Mouse (Mus musculus) liver, embryonic 11.5 days (tissue): Measurements from ENCODE around the gene Pwp2. TPM values are rescaled to one million over a fixed set of nuclear protein-coding genes. Genes with fewer than 3 reads are reported as not detected.

Experiments used
- ATAC-seq: fragments of 200-750 bp; cut with Nextera tagmentation; replicated peaks from 2 replicates; pipeline ENCODE4 v1.8.0; 2017; ENCODE audit warnings: moderate number of reproducible peaks, mild to moderate bottlenecking, moderate TSS enrichment, moderate library complexity; ENCODE audit not compliant: low FRiP score
- DNase-seq: peaks from one replicate; pipeline ENCODE4 v3.0.0-alpha.2; 2017; ENCODE audit warnings: low spot score
- H3K27ac ChIP-seq: fragments of 300-500 bp; sonication (generic); 2 replicates; pipeline ENCODE4 v1.5.1; 2014; ENCODE audit warnings: mild to moderate bottlenecking, low read depth, low read length, control low read depth
- H3K27me3 ChIP-seq: fragments of 300-500 bp; sonication (generic); replicated peaks from 2 replicates; pipeline ENCODE4 v1.6.1; 2014; ENCODE audit warnings: low read length, mixed read lengths; ENCODE audit not compliant: control insufficient read depth, insufficient read depth
- H3K36me3 ChIP-seq: fragments of 300-500 bp; sonication (generic); 2 replicates; pipeline ENCODE4 v1.6.1; 2014; ENCODE audit warnings: mild to moderate bottlenecking, low read length, moderate library complexity, mixed read lengths; ENCODE audit not compliant: control insufficient read depth, insufficient read depth
- H3K4me1 ChIP-seq: fragments of 300-500 bp; sonication (generic); replicated peaks from 2 replicates; pipeline ENCODE4 v1.6.1; 2014; ENCODE audit warnings: low read length, mixed read lengths; ENCODE audit not compliant: control insufficient read depth, insufficient read depth
- H3K4me2 ChIP-seq: fragments of 300-500 bp; sonication (generic); 2 replicates; pipeline ENCODE4 v1.6.1; 2014; ENCODE audit warnings: mild to moderate bottlenecking, control low read depth, moderate library complexity
- H3K4me3 ChIP-seq: fragments of 300-500 bp; sonication (generic); 2 replicates; pipeline ENCODE4 v1.5.1; 2014; ENCODE audit warnings: low read depth, low read length, control low read depth
- H3K9ac ChIP-seq: fragments of 300-500 bp; sonication (generic); 2 replicates; pipeline ENCODE4 v1.6.1; 2014; ENCODE audit warnings: low read depth, low read length, control low read depth
- H3K9me3 ChIP-seq: fragments of 300-500 bp; sonication (generic); 2 replicates; pipeline ENCODE4 v1.6.1; 2016; ENCODE audit warnings: low read length, inconsistent platforms, mixed read lengths; ENCODE audit not compliant: control insufficient read depth
- WGBS: fragments of 180-500 bp; shearing (Covaris S2); extraction: QIAGEN DNeasy Blood & Tissue Kit; methylation state at CpG from one replicate; pipeline ENCODE4 v1.1.7; 2014; 5-methylcytosine and 5-hydroxymethylcytosine counted together
- polyA plus RNA-seq: library from polyadenylated mRNA; unstranded; fragments of >200 nt; fragmentation: Nextera tagmentation; extraction: Ambion mirVana; gene quantifications from 2 replicates; pipeline ENCODE4 v1.2.1, GENCODE M21; 2014

The Pwp2 gene
- polyA plus RNA-seq, 1 experiment from 2014 or later: 30.8 TPM

DNA sequence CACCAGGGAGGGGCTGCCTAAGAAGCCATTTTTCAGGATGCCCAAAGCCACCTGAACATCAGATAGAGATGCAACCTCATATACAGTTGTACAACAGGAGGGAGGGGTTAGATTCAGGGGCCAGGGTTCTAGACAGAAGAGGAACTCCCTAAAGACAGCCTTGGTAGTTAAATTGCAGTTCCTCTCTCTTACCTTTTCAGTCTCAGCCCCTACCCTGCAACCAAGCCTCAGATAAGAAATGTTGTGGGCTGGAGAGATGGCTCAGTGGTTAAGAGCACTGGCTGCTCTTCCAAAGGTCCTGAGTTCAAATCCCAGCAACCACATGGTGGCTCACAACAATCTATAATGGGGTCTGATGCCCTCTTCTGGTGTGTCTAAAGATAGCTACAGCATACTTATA is 17.2 kb downstream of the Pwp2 start:
- Histone ChIP-seq H3K4me2 (no peak overlapping the region), H3K9me3 (no peaks in the 10 kb centered on the region), H3K27me3 (no peaks in the 10 kb centered on the region), H3K27ac (no peak overlapping the region), H3K36me3 (peaks cover 42% of the 10 kb centered on the region), H3K9ac (no peak overlapping the region), H3K4me3 (no peak overlapping the region), H3K4me1 (peaks cover 14% of the 10 kb centered on the region)
- ATAC-seq (no peak), DNase-seq (no peak)

DNA sequence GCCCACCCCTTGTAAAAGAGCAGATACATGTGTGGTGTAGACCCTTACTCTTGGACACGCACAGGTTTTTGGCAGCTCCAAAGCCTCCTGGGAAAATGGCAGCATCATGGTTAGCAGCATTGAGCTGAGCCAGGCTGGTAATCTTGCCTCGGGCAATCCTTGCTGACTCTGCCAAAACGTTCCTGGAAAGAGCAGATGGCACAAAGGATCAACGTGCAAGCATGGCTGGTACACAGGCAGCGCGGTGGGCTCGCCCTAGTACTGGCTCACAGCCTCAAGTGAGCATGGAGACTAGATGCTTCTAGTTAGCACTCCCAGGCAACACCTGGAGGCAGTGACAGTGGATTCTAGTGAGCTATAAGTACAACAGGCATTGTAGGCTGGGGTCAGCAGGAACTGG is 17.6 kb downstream of the Pwp2 start:
- WGBS: 94% methylated on average over 7 of the region's 7 CpGs

DNA sequence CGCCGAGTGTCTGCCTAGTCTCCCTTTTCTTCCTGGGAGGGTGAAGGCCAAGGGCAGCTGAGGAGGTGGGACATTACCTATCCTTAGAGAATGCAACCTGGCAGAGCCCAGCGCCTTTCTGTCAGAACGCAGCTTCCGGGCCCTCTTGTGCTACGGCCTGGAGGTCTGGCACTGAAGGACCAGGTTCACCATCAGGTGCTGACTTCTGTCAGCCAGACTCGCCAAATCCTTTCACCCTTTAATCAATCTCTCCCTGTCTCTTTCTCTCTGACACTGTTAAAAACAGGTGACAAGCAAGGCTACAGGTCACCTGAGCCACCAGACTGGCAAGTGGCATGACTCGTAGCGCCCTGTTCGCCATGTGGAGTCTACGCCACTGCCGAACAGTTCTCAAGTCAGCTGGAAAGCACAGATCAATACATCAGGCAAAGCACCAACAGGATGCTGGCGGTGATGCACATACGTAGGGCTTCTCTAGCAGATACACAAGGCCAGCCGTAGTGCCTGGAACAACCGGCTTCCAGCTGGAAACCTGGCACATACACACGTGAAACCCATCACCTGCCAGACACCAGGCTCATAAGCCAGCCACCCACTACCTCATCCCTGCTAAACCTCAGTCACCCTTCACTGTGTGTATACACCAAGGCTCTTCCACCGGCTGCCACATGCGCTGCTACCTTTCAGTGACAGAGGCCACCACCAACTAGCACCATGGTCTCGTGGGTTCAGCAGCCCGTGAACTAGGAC is 19.5 kb downstream of the Pwp2 start:
- 94% methylated on average over 21 of the region's 21 CpGs for WGBS
- Histone ChIP-seq H3K27ac (no peak overlapping the region), H3K36me3 (peaks cover 37% of the 10 kb centered on the region), H3K4me3 (no peak overlapping the region), H3K9me3 (no peaks in the 10 kb centered on the region), H3K27me3 (no peaks in the 10 kb centered on the region), H3K9ac (no peak overlapping the region), H3K4me1 (peaks cover 14% of the 10 kb centered on the region), H3K4me2 (no peak overlapping the region)
- DNase-seq: no peak
- ATAC-seq: no peak

More for the DNA sequence above, 17.6 kb downstream of the Pwp2 start:
- Histone ChIP-seq H3K4me1 (peaks cover 14% of the 10 kb centered on the region), H3K27me3 (no peaks in the 10 kb centered on the region), H3K4me3 (no peak overlapping the region), H3K9me3 (no peaks in the 10 kb centered on the region), H3K4me2 (no peak overlapping the region), H3K9ac (no peak overlapping the region), H3K27ac (no peak overlapping the region), H3K36me3 (peaks cover 45% of the 10 kb centered on the region)
- DNase-seq (no peak), ATAC-seq (no peak)

DNA sequence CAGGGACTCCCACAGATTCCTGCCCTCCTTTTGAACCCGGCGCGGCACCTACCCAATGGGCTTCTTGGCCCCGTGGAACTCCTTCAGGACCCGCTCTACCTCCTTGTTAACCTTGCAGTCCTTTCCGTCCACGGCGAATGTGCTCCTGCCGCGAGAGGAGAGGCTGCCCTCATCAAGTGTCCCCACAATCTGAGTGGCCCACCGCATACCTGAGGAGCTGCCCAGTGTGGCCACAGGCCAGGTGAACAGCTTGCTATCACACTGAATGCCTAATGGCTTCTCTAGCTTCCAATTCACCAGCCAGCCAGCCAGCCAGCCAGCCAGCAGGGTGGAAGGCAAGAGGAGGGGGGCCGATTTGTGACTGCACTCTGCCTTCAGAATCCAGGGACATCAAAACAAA is 20.2 kb downstream of the Pwp2 start:
- H3K4me1 ChIP-seq: peaks cover 12% of the 10 kb centered on the region

DNA sequence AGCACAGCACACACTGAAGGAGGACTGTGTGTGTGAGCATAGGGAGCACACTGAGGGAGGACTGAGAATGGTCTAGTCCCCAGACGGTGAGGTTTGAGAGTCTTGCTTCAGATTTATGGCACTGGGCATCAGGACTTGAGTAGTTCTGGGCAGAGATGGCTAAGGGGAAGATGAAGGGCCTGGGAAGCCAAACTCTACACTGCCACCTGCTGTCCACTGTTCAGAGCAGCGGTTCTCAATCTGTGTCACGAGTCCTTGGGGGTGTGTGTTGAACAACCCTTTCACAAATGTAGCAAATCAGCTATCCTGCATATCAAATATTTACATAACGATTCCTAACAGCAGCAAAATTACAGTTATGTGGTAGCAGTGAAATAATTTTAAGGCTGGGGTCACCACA is 21.0 kb downstream of the Pwp2 start:
- Histone ChIP-seq H3K9me3 (no peaks in the 10 kb centered on the region), H3K9ac (no peak overlapping the region), H3K27ac (no peak overlapping the region), H3K36me3 (peaks cover 37% of the 10 kb centered on the region), H3K4me1 (peaks cover 17% of the 10 kb centered on the region), H3K4me2 (no peak overlapping the region), H3K4me3 (no peak overlapping the region), H3K27me3 (no peaks in the 10 kb centered on the region)
- WGBS: 36% methylated on average over 4 of the region's 4 CpGs
- DNase-seq (no peak), ATAC-seq (no peak)

More for the DNA sequence above, 20.2 kb downstream of the Pwp2 start:
- ATAC-seq (no peak), DNase-seq (no peak)
- H3K27ac ChIP-seq: no peak overlapping the region
- H3K9ac ChIP-seq: no peak overlapping the region
- H3K4me2 ChIP-seq: no peak overlapping the region
- peaks cover 37% of the 10 kb centered on the region for H3K36me3 ChIP-seq
- H3K27me3 ChIP-seq: no peaks in the 10 kb centered on the region
- WGBS: 92% methylated on average over 12 of the region's 12 CpGs
- H3K9me3 ChIP-seq: no peaks in the 10 kb centered on the region
- no peak overlapping the region for H3K4me3 ChIP-seq

DNA sequence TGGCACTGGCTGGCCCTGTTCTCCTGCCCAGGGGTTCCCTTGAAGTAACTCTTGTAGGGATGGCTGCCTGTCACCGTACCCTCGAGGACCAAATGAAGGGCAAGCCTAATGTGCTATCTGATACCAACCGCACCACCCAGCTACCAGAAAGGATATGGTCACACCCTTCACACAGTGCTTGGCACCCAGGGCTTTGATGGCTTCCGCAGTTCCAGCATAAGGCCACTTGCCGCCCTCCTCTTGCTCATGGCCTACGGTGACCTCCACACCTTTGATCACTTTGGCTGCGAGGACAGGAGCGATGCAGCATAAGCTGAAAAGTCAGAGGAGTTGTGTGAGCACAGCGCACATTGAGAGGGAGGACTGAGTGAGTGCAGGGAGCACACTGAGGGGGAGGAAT is 21.7 kb downstream of the Pwp2 start:
- peaks cover 35% of the 10 kb centered on the region for H3K36me3 ChIP-seq
- DNase-seq: no peak

DNA sequence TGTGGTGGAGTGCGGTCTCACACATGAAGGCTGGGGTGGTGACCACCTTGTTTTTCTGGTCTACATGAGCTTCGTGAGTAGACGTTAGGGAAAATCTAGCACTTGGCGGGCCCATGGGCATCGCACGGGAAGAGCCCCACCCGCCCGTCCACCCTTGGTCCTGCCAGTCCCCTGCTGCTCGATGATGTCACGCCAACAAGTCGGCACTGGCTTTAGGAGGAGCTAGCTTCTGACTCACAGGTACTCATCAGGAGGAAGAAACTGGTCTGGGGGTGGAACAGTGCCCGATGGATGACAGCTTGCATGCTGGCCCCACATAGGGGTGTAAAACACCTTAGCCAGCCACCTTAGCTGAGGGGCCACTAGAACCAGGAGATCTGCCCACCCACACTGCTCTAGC is 22.3 kb downstream of the Pwp2 start:
- DNase-seq: no peak
- no peaks in the 10 kb centered on the region for H3K9me3 ChIP-seq
- no peak overlapping the region for H3K27ac ChIP-seq
- H3K9ac ChIP-seq: no peak overlapping the region
- H3K36me3 ChIP-seq: peaks cover 35% of the 10 kb centered on the region
- H3K27me3 ChIP-seq: no peaks in the 10 kb centered on the region
- WGBS: 95% methylated on average over 12 of the region's 12 CpGs
- no peak overlapping the region for H3K4me2 ChIP-seq
- H3K4me3 ChIP-seq: no peak overlapping the region
- H3K4me1 ChIP-seq: peaks cover 9% of the 10 kb centered on the region
- ATAC-seq: no peak

More for the DNA sequence above, 21.7 kb downstream of the Pwp2 start:
- Histone ChIP-seq H3K4me1 (peaks cover 10% of the 10 kb centered on the region), H3K4me2 (no peak overlapping the region), H3K27ac (no peak overlapping the region), H3K9me3 (no peaks in the 10 kb centered on the region), H3K4me3 (no peak overlapping the region), H3K9ac (no peak overlapping the region), H3K27me3 (no peaks in the 10 kb centered on the region)
- no peak for ATAC-seq
- 90% methylated on average over 9 of the region's 9 CpGs for WGBS

DNA sequence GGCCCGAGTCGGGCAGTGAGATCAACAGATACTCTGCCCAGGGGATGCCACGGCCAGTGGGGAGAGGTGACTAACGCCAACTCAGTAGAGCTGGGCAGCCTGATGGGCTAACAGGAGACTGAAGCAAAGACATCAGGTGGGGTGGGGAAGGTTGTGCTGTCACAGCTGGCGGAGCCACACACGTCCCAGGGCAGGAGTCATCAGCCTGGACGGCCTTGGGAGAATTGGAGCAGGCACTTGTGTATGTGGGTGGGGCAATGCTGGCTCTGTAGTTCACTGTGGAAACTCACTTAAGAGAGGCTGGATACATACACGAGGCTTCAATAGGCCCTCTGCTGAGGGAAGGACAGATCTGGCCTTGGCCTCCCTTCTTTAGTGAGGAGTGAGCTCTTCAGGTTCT is 23.9 kb downstream of the Pwp2 start:
- 81% methylated on average over 8 of the region's 8 CpGs for WGBS
- Histone ChIP-seq H3K27ac (no peak overlapping the region), H3K36me3 (peaks cover 22% of the 10 kb centered on the region), H3K4me2 (no peak overlapping the region), H3K4me1 (peaks cover 9% of the 10 kb centered on the region), H3K4me3 (no peak overlapping the region), H3K9me3 (no peaks in the 10 kb centered on the region), H3K27me3 (no peaks in the 10 kb centered on the region), H3K9ac (no peak overlapping the region)
- no peak for ATAC-seq
- no peak for DNase-seq

DNA sequence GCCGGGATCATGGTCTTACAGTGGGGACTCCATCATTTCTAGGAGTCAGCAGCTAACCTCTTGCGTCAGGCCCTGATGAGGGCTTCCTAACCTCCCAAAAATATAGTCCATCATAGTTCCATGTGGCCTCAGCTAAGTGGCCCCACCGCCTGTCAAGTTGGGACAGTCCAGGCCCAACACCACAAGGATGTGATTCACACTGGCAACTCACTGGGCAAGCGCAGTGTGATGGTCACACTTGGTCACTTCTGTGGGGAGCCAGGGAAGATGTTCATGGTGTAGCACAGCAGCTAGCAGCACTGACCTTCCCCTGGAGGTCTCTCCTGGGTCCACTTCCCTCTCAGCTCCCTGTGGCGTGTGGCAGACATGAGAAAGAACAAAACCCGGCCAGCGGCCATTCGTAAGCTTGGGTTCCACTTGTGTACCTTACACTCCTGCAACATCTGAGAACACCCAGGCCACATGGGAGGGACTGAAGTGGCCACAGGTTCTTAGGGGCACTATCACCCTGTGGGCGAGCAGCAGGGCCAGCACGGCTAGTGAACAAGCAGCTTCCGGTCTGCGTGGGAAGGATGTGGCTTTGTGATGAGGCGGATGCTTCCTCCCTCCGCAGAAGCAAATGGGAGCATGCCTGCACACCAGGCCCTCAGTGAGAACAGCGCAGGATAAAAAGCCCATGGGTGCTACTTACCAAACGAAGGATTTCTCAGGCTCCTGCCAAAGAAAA is 24.4 kb downstream of the Pwp2 start:
- Histone ChIP-seq H3K4me3 (no peak overlapping the region), H3K9ac (no peak overlapping the region), H3K4me1 (peaks cover 9% of the 10 kb centered on the region), H3K9me3 (no peaks in the 10 kb centered on the region), H3K4me2 (0 out of 2 replicates have a peak overlapping the region, but pooled peaks have one; percentile 7), H3K27me3 (no peaks in the 10 kb centered on the region), H3K27ac (no peak overlapping the region), H3K36me3 (peaks cover 19% of the 10 kb centered on the region)
- ATAC-seq (0 out of 2 replicates have a peak, but pooled peaks have one; percentile 16), DNase-seq (no peak)
- 62% methylated on average over 16 of the region's 16 CpGs for WGBS
